Mouse (Mus musculus) lung, embryonic 14.5 days (tissue): ENCODE data around the gene Acsm2. TPM values are rescaled to one million over a fixed set of nuclear protein-coding genes. Genes with fewer than 3 reads are reported as not detected.

ENCODE experiments used
- ATAC-seq: fragments of 200-750 bp; cut with Nextera tagmentation; 2 replicates; pipeline ENCODE4 v1.8.0; 2017; ENCODE audit warnings: mild to moderate bottlenecking, moderate TSS enrichment, moderate library complexity; ENCODE audit not compliant: insufficient read depth
- DNase-seq: peaks from one replicate; pipeline ENCODE4 v3.0.0-alpha.2; 2015
- H3K27ac ChIP-seq: fragments of 300-500 bp; sonication (generic); 2 replicates; pipeline ENCODE4 v1.5.1; 2014; ENCODE audit warnings: low read depth, mild to moderate bottlenecking, moderate library complexity
- H3K27me3 ChIP-seq: fragments of 300-500 bp; sonication (generic); 2 replicates; pipeline ENCODE4 v1.6.1; 2014; ENCODE audit warnings: low read length, control low read depth; ENCODE audit not compliant: insufficient read depth
- H3K36me3 ChIP-seq: fragments of 300-500 bp; sonication (generic); 2 replicates; pipeline ENCODE4 v1.6.1; 2014; ENCODE audit warnings: control low read depth; ENCODE audit not compliant: insufficient read depth
- H3K4me1 ChIP-seq: fragments of 300-500 bp; sonication (generic); 2 replicates; pipeline ENCODE4 v1.6.1; 2014; ENCODE audit warnings: antibody characterized with exemption, control low read depth; ENCODE audit not compliant: insufficient read depth
- H3K4me2 ChIP-seq: fragments of 300-500 bp; sonication (generic); 2 replicates; pipeline ENCODE4 v1.6.1; 2014; ENCODE audit warnings: mild to moderate bottlenecking
- H3K4me3 ChIP-seq: fragments of 300-500 bp; sonication (generic); 2 replicates; pipeline ENCODE4 v1.5.1; 2014; ENCODE audit warnings: low read depth, low read length
- H3K9ac ChIP-seq: fragments of 300-500 bp; sonication (generic); 2 replicates; pipeline ENCODE4 v1.6.1; 2014
- H3K9me3 ChIP-seq: fragments of 300-500 bp; sonication (generic); 2 replicates; pipeline ENCODE4 v1.6.1; 2016; ENCODE audit warnings: low read depth, low read length, control low read depth
- CTCF ChIP-seq: IDR thresholded peaks from 2 replicates; pipeline ENCODE4 v1.5.1; 2016; ENCODE audit warnings: antibody characterized with exemption, low read depth
- WGBS: fragments of 180-500 bp; shearing (Covaris S2); extraction: QIAGEN DNeasy Blood & Tissue Kit; methylation state at CpG from one replicate; pipeline ENCODE4 v1.1.7; 2014; 5-methylcytosine and 5-hydroxymethylcytosine counted together
- polyA plus RNA-seq: library from polyadenylated mRNA; unstranded; fragments of >200 nt; fragmentation: Nextera tagmentation; extraction: Ambion mirVana; gene quantifications from 2 replicates; pipeline ENCODE4 v1.2.1, GENCODE M21; 2014

Acsm2 gene
- polyA plus RNA-seq = not detected in 2 replicates

DNA sequence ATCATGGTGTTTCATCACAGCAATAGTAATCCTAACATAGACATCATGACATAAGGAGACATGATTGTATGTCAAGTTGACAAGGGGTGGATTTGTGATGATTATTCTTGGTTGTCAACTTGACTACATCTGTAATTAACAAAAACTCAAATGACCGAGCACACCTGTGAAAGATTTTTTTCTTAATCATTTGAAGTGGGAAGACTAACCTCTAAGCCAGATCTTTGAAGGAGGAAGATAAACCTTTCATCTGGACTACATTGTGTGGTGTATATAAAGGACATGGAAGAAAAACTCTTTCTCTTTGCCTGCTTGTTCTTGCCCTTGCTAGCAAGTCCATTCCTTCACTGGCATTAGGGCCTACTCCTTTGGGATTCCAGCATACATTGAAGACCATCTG is at the start of gene Acsm2:
Acsm2 (plus strand) TSS at position 301 of the 400 bp plus-strand sequence.
- no peak within 1 kb of the TSS for H3K9ac ChIP-seq
- WGBS = 74% methylated on average over 1 of the region's 1 CpGs
- no peaks in the 10 kb centered on the region for H3K27me3 ChIP-seq
- DNase-seq = no peak
- TF ChIP-seq CTCF = no peak
- no peaks in the 10 kb centered on the region for H3K36me3 ChIP-seq
- H3K9me3 ChIP-seq = no peaks in the 10 kb centered on the region
- no peak within 1 kb of the TSS for H3K27ac ChIP-seq
- H3K4me1 ChIP-seq = no peaks in the 10 kb centered on the region
- no peak for ATAC-seq
- no peak within 1 kb of the TSS for H3K4me2 ChIP-seq
- no peak within 1 kb of the TSS for H3K4me3 ChIP-seq

DNA sequence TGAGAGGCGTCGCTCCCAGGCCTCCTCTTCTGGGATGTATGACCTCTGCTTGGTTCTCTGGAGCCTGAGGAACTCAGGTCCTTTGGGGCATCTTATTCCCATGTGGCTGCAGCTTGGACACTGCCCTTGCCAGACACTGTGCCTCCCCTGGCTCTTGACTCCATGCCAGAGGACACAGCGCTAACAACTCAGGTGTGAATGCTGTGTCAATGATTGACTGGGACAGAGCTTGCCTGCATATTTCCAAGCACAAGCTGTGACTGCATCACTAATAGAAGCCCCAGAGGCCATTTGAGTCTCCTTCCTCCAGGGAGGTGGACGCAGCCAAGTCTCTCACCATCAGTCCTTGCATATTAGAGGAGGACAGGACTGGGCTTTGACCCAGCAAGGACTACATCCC is 43.0 kb upstream of the Acsm2 start:
- WGBS = 85% methylated on average over 4 of the region's 4 CpGs
- DNase-seq (no peak), ATAC-seq (no peak)
- TF ChIP-seq CTCF = no peak
- Histone ChIP-seq H3K9me3 (no peaks in the 10 kb centered on the region), H3K4me2 (no peak overlapping the region), H3K27ac (no peak overlapping the region), H3K27me3 (no peaks in the 10 kb centered on the region), H3K4me3 (no peak overlapping the region), H3K36me3 (no peaks in the 10 kb centered on the region), H3K9ac (no peak overlapping the region), H3K4me1 (no peaks in the 10 kb centered on the region)

DNA sequence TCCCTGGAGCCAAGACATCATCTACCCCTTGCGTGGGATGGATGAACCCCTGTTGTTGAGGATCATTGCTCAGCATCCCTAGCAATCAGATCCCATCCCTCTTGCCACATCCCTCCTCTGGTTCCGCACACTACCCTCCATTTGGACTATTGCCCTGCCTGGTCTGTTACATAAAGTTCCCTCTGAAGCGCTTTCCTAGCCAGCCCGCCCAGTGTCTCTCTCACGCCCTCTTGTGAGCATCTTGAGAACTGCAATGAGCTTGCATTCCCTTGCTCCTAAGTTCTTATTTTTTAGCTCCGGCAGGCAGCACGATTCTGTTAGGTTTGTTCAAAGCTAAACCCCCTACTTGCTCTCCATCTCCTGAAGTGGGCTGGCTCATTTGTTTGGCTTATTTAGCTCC is 41.1 kb upstream of the Acsm2 start:
- Histone ChIP-seq H3K36me3 (no peaks in the 10 kb centered on the region), H3K4me1 (no peaks in the 10 kb centered on the region), H3K4me3 (no peak overlapping the region), H3K4me2 (no peak overlapping the region), H3K27me3 (no peaks in the 10 kb centered on the region), H3K27ac (no peak overlapping the region), H3K9me3 (no peaks in the 10 kb centered on the region), H3K9ac (no peak overlapping the region)
- ATAC-seq (no peak), DNase-seq (peak; percentile 63)
- TF ChIP-seq CTCF = peak; percentile 78
- WGBS = 26% methylated on average over 7 of the region's 7 CpGs

DNA sequence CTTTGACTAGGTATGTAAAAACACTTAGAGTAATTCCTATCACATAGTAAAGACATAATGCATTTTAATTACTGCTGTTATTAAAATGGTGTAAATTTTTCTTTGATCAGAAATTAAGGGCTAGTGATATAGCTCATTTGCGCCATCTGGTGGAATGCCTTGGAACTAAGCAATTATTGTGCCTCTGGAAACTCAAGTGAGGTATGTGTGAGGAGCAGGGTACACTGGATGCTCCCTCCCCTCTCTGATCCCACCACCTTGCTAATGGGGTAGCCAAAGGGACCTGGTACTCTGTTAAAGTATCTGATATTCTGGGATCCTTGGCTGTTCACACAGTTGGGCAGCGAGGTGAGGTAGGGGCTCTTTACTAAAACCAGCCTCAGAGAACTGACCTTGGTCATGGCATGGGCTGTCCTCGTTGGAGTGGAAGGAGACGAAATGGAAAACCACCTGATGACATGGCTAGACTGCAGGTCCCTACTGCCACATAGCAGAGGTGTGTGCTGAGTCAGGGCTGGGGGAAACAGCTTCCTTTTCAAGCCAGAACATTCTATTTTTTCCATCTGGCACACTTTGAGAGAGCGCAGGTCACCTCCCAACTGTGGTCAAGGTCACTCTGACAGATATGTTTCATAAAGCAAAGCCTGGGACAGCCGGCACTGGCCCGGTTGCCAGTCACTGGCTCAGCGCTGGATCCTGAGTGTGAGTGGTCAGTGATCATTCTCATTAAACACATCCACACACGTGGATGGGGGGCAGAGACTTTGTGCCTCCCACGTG is 38.5 kb upstream of the Acsm2 start:
- Histone ChIP-seq H3K36me3 (no peaks in the 10 kb centered on the region), H3K9me3 (no peaks in the 10 kb centered on the region), H3K9ac (no peak overlapping the region), H3K27me3 (no peaks in the 10 kb centered on the region), H3K4me3 (no peak overlapping the region), H3K4me2 (no peak overlapping the region), H3K4me1 (no peaks in the 10 kb centered on the region), H3K27ac (no peak overlapping the region)
- TF ChIP-seq CTCF = peak; percentile 76
- WGBS = 61% methylated on average over 10 of the region's 10 CpGs
- 0 out of 2 replicates have a peak, but pooled peaks have one; percentile 52 for ATAC-seq
- peak; percentile 78 for DNase-seq

DNA sequence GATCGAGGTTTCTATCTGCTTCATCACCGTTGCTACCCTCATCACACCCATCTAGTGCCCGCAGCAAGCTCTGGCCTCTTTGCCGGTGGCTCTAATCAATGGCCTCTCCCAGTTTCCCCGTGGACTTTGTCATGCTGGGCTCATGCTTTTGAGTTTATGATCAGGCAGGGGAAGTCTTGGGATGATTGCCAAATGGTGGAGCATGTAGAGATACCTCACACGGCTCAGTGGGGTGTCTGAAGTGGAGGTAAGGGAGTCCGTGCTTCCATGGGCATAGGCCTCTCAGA is 37.9 kb upstream of the Acsm2 start:
- 79% methylated on average over 7 of the region's 7 CpGs for WGBS
- H3K9me3 ChIP-seq = no peaks in the 10 kb centered on the region
- ATAC-seq = no peak

DNA sequence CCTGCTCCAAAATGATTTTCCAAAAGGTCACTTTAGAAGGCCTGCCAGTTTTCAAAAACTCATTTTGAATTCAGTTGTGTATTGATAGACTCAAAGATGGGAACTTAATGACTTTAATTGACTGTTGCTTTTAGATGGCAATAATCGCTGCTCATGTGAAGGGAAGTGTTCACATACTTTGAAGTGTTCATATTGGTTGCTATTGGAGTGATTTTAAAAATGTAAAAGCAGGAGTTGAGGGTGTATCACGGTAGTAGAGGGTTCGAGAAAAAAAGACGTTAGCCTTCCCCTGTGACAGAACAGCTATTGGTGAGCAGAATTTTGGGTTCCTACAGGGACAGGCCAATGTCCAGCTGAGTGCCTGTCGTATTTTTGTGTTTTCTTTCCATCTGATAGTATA is 35.0 kb upstream of the Acsm2 start, which contains the start of gene Acsm5:
Acsm5 (plus strand) TSS at position 301 of the 400 bp plus-strand sequence.
- 64% methylated on average over 5 of the region's 5 CpGs for WGBS
- no peak within 1 kb of the TSS for H3K9ac ChIP-seq
- ATAC-seq = no peak

More for the DNA sequence above, 37.9 kb upstream of the Acsm2 start:
- Histone ChIP-seq H3K27me3 (no peaks in the 10 kb centered on the region), H3K9ac (no peak overlapping the region), H3K4me3 (no peak overlapping the region), H3K4me1 (no peaks in the 10 kb centered on the region), H3K27ac (no peak overlapping the region), H3K36me3 (no peaks in the 10 kb centered on the region), H3K4me2 (no peak overlapping the region)
- no peak for TF ChIP-seq CTCF
- no peak for DNase-seq

DNA sequence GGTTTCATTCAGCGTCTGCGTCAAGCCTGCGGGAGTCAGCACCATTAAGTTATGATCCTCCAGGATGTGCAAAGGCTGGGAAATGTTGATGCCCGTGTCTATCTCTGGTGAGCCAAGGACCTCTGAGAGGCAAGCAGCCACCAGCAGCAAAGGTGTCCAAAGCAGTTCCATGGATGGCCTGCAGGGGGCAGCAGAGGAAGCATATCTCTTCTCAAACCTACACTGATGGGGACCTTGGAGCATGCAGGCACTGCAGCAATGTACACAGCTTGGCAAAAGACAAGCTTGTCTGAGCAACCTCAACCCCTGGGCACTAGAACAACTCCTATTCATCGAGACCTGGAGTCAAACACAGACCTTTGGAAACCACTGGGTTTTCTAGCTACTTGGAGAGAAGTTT is 34.5 kb upstream of the Acsm2 start:
- Histone ChIP-seq H3K9ac (no peak overlapping the region), H3K36me3 (no peaks in the 10 kb centered on the region), H3K27ac (no peak overlapping the region), H3K27me3 (no peaks in the 10 kb centered on the region), H3K4me1 (no peaks in the 10 kb centered on the region), H3K4me3 (no peak overlapping the region), H3K4me2 (no peak overlapping the region), H3K9me3 (no peaks in the 10 kb centered on the region)
- 45% methylated on average over 5 of the region's 5 CpGs for WGBS
- ATAC-seq (peak; percentile 73; the same call in 1 of the 2 replicates), DNase-seq (peak; percentile 71)
- peak; percentile 88 for TF ChIP-seq CTCF

More for the DNA sequence above, 35.0 kb upstream of the Acsm2 start, which contains the start of gene Acsm5:
- TF ChIP-seq CTCF = no peak
- Histone ChIP-seq H3K27ac (no peak within 1 kb of the TSS), H3K4me2 (no peak within 1 kb of the TSS), H3K4me1 (no peaks in the 10 kb centered on the region), H3K9me3 (no peaks in the 10 kb centered on the region), H3K36me3 (no peaks in the 10 kb centered on the region), H3K27me3 (no peaks in the 10 kb centered on the region), H3K4me3 (no peak within 1 kb of the TSS)
- DNase-seq = no peak
